Mouse (Mus musculus) kidney, adult 2 months (tissue): Measurements from ENCODE around the gene Lsmem1.

Source experiments
- CTCF ChIP-seq: fragments of 200-500 bp; conservative IDR thresholded peaks from 2 replicates; pipeline ENCODE4 v1.5.1; 2011; ENCODE audit warnings: low read depth, mild to moderate bottlenecking, control low read depth, low read length, moderate library complexity, mixed read lengths; ENCODE audit not compliant: insufficient read depth, insufficient read length
- POLR2A ChIP-seq: fragments of 200-500 bp; IDR thresholded peaks from one replicate; pipeline ENCODE4 v1.6.1; 2011; ENCODE audit warnings: low read depth, low read length, control low read depth

DNA sequence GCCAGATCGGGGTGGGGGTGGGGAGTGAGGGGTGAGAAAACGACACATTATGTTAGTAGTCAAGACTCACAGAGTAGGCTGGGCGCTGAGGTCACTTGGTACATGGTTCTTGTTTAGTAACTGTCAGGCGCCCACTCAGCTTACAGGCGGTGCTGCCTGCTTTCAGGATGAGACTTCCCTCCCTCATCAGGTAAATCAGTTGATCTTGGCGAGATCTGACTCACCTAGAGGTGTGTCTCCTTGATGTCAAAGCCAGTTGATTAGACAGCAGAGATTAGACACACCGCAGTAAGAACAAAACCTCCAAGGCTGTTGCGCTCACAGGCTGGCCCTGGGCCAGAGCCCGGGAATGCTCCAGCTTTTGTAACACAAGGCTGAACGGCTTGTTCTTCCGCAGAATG, 44.5 kb upstream of the Lsmem1 start:
- TF ChIP-seq POLR2A: no peak
- TF ChIP-seq CTCF: no peak
